Mouse (Mus musculus) spleen, adult 2 months (tissue): ENCODE measurements around the gene Agpat1.

Experiments used
- CTCF ChIP-seq: fragments of 200-500 bp; IDR thresholded peaks from 2 replicates; pipeline ENCODE4 v1.5.1; 2011; ENCODE audit warnings: mild to moderate bottlenecking, inconsistent platforms; ENCODE audit not compliant: insufficient read depth, insufficient read length, insufficient replicate concordance; ENCODE audit errors: extremely low read depth
- POLR2A ChIP-seq: fragments of 200-500 bp; IDR thresholded peaks from 2 replicates; pipeline ENCODE4 v1.6.1; 2011; ENCODE audit warnings: low read depth, low read length, inconsistent platforms

DNA sequence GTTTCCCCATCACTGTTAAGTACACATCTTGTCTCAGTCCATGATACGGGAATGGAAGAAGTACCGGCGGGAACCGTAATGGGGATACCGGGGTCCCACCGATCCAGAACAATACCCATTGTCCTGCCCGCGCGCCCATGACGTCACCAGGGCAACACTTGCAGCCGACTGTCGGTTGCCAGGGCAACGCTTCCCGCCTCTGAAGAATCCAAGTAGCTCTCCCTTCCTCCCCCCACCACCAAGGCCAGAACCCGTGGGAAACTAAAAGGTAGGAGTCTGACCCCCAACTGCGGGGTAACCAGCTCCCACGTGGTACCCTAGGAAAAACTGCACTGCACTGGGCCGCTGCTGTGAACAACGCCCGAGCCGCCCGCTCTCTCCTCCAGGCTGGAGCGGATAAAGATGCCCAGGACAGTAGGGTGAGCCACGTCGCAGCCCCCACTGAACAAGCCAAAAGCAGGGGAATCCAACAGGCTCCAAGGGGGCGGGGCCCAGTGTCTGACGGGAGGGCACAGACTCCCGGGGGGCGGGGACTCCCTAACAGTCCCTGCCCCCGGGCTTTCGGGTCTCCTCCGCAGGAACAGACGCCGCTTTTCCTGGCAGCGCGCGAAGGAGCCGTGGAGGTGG is 17.2 kb upstream of the Agpat1 start:
- TF ChIP-seq POLR2A (no peak), CTCF (no peak)
